Mouse (Mus musculus) macrophage (primary cell): ENCODE results near the gene Gabra6. TPM values are rescaled to one million over a fixed set of nuclear protein-coding genes. Genes with fewer than 3 reads are reported as not detected.

Experiments
- polyA plus RNA-seq: library from polyadenylated mRNA; stranded (reverse); fragments of 250-400 nt; gene quantifications from 3 replicates; pipeline ENCODE4 v1.2.4, GENCODE M21; 2018; ENCODE audit warnings: inconsistent platforms

The Gabra6 gene
- polyA plus RNA-seq, 1 experiment from 2014 or later, result not detected

Other genes with a start within 250 kb of the Gabra6 start
- gene Gabra1, start 138.1 kb downstream of the Gabra6 start, polyA plus RNA-seq, result not detected in 3 replicates
- not detected in 3 replicates for gene Gabrb2, start 98.7 kb upstream of the Gabra6 start, polyA plus RNA-seq